Comparison of ENCODE assay signal across 8 mouse cellular contexts in the genomic region with DNA sequence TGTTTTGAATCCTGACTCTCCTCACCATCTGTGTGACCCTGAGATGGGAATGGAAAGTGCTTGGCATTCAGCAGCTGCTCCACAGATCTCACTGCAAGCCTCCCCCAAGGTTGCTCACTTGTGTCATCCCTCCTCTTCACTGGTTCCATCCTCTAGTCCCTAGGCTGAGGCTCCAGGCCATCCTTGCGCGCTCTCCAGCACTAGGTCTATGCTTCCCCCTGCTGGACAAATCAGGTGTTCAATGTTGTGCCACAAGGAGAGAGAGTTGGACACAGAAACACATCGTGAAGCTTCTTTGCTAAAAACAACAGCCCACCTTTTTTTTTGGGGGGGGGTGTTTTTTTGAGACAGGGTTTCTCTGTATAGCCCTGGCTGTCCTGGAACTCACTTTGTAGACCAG. TPM values are rescaled to one million over a fixed set of nuclear protein-coding genes. Genes with fewer than 3 reads are reported as not detected.
DNase-seq lines count a peak whose midpoint lies in the region; ATAC-seq and TF ChIP-seq lines count a peak whose summit lies in the region.

No protein-coding gene starts in this region.

- H3K4me3 ChIP-seq in forebrain, postnatal 0 days (ENCODE audit: low read depth, low read length), result no peak overlapping the region
- no peak overlapping the region for H3K4me3 ChIP-seq in intestine, embryonic 16.5 days (ENCODE audit: low read length)
- no peak overlapping the region for H3K4me3 ChIP-seq in midbrain, embryonic 10.5 days
- H3K4me3 ChIP-seq in small intestine, adult 2 months (ENCODE audit: low read depth, low read length), result no peak overlapping the region

- intact Hi-C loops in left cerebral cortex, postnatal 25 days (cut with DNase I), result loop anchor here (5.0 kb wide), 1 partner anchor 39 kb away; no protein-coding TSS in a partner anchor

- no peak overlapping the region for H3K9ac ChIP-seq in forebrain, postnatal 0 days
- no peak overlapping the region for H3K9ac ChIP-seq in intestine, embryonic 16.5 days (ENCODE audit: low read depth, low read length)

- DNase-seq in cerebellum, adult 11 months, result peak; percentile 54
- peak; percentile 65 to 73 for DNase-seq in cerebellum, adult 18-20 months
- peak; percentile 84 for DNase-seq in forebrain, postnatal 0 days
- DNase-seq in left cerebral cortex, postnatal 25 days (ENCODE audit: low spot score in 2 of 2), result peak; percentile 76 to 78
- peak; percentile 74 for DNase-seq in midbrain, embryonic 10.5 days (ENCODE audit: low spot score)

- H3K27ac ChIP-seq in forebrain, postnatal 0 days (ENCODE audit: low read depth, low read length), result no peak overlapping the region
- no peak overlapping the region for H3K27ac ChIP-seq in intestine, embryonic 16.5 days (ENCODE audit: low read length)
- no peak overlapping the region for H3K27ac ChIP-seq in midbrain, embryonic 10.5 days (replicated peaks)
- H3K27ac ChIP-seq in small intestine, adult 2 months (ENCODE audit: insufficient read depth, low read depth, low read length), result no peak overlapping the region

- no peaks in the 10 kb centered on the region for H3K9me3 ChIP-seq in forebrain, postnatal 0 days (ENCODE audit: low read length)
- H3K9me3 ChIP-seq in intestine, embryonic 16.5 days (ENCODE audit: control insufficient read depth, low read length), result no peaks in the 10 kb centered on the region
- no peaks in the 10 kb centered on the region for H3K9me3 ChIP-seq in midbrain, embryonic 10.5 days (replicated peaks)

- no peaks in the 10 kb centered on the region for H3K27me3 ChIP-seq in forebrain, postnatal 0 days (ENCODE audit: insufficient read depth, low read length)
- no peaks in the 10 kb centered on the region for H3K27me3 ChIP-seq in intestine, embryonic 16.5 days (replicated peaks; ENCODE audit: control insufficient read depth, insufficient read depth, low read length)
- peaks cover 47% of the 10 kb centered on the region for H3K27me3 ChIP-seq in midbrain, embryonic 10.5 days (ENCODE audit: low read depth, poor library complexity, severe bottlenecking)
- no peaks in the 10 kb centered on the region for H3K27me3 ChIP-seq in small intestine, adult 2 months (ENCODE audit: control insufficient read depth, insufficient read depth, low read length)

- no peak overlapping the region for H3K4me2 ChIP-seq in forebrain, postnatal 0 days (ENCODE audit: low read depth)
- no peak overlapping the region for H3K4me2 ChIP-seq in intestine, embryonic 16.5 days (ENCODE audit: low read depth, low read length)

- 13% methylated on average over 3 of the region's 3 CpGs for WGBS in forebrain, postnatal 0 days
- WGBS in intestine, embryonic 16.5 days, result 9% methylated on average over 3 of the region's 3 CpGs
- WGBS in midbrain, embryonic 10.5 days, result 6% methylated on average over 3 of the region's 3 CpGs
- 14% methylated on average over 3 of the region's 3 CpGs for WGBS in small intestine, adult 2 months

- TF ChIP-seq POLR2A in small intestine, adult 2 months (IDR thresholded peaks at IDR 0.05; ENCODE audit: low read depth, low read length), result no peak

- H3K36me3 ChIP-seq in forebrain, postnatal 0 days (ENCODE audit: insufficient read depth), result peaks cover 32% of the 10 kb centered on the region
- H3K36me3 ChIP-seq in intestine, embryonic 16.5 days (ENCODE audit: control insufficient read depth, insufficient read depth, low read length), result 0 out of 2 replicates have a peak, but pooled peaks cover 3% of the 10 kb centered on the region
- H3K36me3 ChIP-seq in midbrain, embryonic 10.5 days, result peaks cover 20% of the 10 kb centered on the region; the same call in 1 of the 2 replicates
- H3K36me3 ChIP-seq in small intestine, adult 2 months (ENCODE audit: control insufficient read depth, insufficient read depth, low read length), result no peaks in the 10 kb centered on the region

- TF ChIP-seq CTCF in forebrain, postnatal 0 days (IDR thresholded peaks at IDR 0.05; ENCODE audit: low read depth), result peak; percentile 90
- TF ChIP-seq CTCF in small intestine, adult 2 months (IDR thresholded peaks at IDR 0.05; ENCODE audit: extremely low read depth, insufficient read length, insufficient replicate concordance, low read depth, low read length), result peak; percentile 76; the same call in 1 of the 2 replicates

- no peaks in the 10 kb centered on the region for H3K4me1 ChIP-seq in forebrain, postnatal 0 days (ENCODE audit: insufficient read depth)
- peaks cover 4% of the 10 kb centered on the region; the same call in 1 of the 2 replicates for H3K4me1 ChIP-seq in intestine, embryonic 16.5 days (ENCODE audit: control insufficient read depth, insufficient read depth, low read length)
- peaks cover 21% of the 10 kb centered on the region for H3K4me1 ChIP-seq in midbrain, embryonic 10.5 days
- 0 out of 2 replicates have a peak, but pooled peaks cover 3% of the 10 kb centered on the region for H3K4me1 ChIP-seq in small intestine, adult 2 months (ENCODE audit: control insufficient read depth, insufficient read depth, insufficient read length, low read length)

- no peak for ATAC-seq in cerebellum, adult (ENCODE audit: insufficient number of reproducible peaks, low FRiP score, low TSS enrichment)
- ATAC-seq in forebrain, postnatal 0 days, result peak; percentile 73
- ATAC-seq in intestine, embryonic 16.5 days, result peak; percentile 67

RNA-seq across cellular contexts. Expression of gene Igdcc4, which starts 19.6 kb away (rescaled TPM):
- 28.2 and 30.7 TPM in 2 replicates for total RNA-seq in forebrain, postnatal 0 days (2014; rRNA removed)
- 6.4 and 9.6 TPM in 2 replicates for polyA plus RNA-seq in forebrain, postnatal 0 days (2015; fragmentation: Nextera tagmentation; extraction: Ambion mirVana)
- polyA plus RNA-seq in intestine, embryonic 16.5 days (2015; fragmentation: Nextera tagmentation; extraction: Ambion mirVana), result 13.0 and 14.5 TPM in 2 replicates
- 10 to 100 TPM; 23.4 to 24.5 TPM for total RNA-seq in left cerebral cortex, postnatal 25 days (2021)
- 8.9 and 12.6 TPM in 2 replicates for polyA plus RNA-seq in midbrain, embryonic 10.5 days (2016; fragmentation: Nextera tagmentation; extraction: Ambion mirVana)
- polyA plus RNA-seq in small intestine, adult 2 months (2012; rRNA removed), result 1.8 and 2.3 TPM in 2 replicates

RNA-seq across cellular contexts. Expression of gene Igdcc3, which starts 20.1 kb away (rescaled TPM):
- total RNA-seq in forebrain, postnatal 0 days (2014; rRNA removed), result 2.7 and 3.0 TPM in 2 replicates
- polyA plus RNA-seq in forebrain, postnatal 0 days (2015; fragmentation: Nextera tagmentation; extraction: Ambion mirVana), result 2.6 and 4.2 TPM in 2 replicates
- polyA plus RNA-seq in intestine, embryonic 16.5 days (2015; fragmentation: Nextera tagmentation; extraction: Ambion mirVana), result 0.12 and 0.60 TPM in 2 replicates
- total RNA-seq in left cerebral cortex, postnatal 25 days (2021), result 1 to 10 TPM; 1.5 to 2.2 TPM
- polyA plus RNA-seq in midbrain, embryonic 10.5 days (2016; fragmentation: Nextera tagmentation; extraction: Ambion mirVana), result 334 and 450 TPM in 2 replicates
- 0.06 TPM in 1 of 2 replicates, not detected in the other for polyA plus RNA-seq in small intestine, adult 2 months (2012; rRNA removed)

Comparison
In these comparisons a context has a peak if more than half of its experiments do, and no peak if none do; other contexts are left out.
1. RNA of gene Igdcc3, which starts 20.1 kb away (polyA plus RNA-seq): 334 to 450 TPM in midbrain, embryonic 10.5 days; 2.6 to 4.2 TPM in forebrain, postnatal 0 days, 0.12 to 0.60 TPM in intestine, embryonic 16.5 days and 0.06 TPM in small intestine, adult 2 months; every median in the first group is over 10 times any median in the second.
2. Peak in every context shown above with its lines, with median percentiles within 50 percentile points of each other: DNase-seq.